Mouse (Mus musculus) cerebellum, adult 9-10 months (tissue): ENCODE results near the gene Grm8.
A peak's percentile ranks its signal among the peaks of the same experiment; 100 is the strongest.

Source experiments
- DNase-seq: peaks from one replicate; pipeline ENCODE4 v3.0.0; 2022

Grm8 gene

DNA sequence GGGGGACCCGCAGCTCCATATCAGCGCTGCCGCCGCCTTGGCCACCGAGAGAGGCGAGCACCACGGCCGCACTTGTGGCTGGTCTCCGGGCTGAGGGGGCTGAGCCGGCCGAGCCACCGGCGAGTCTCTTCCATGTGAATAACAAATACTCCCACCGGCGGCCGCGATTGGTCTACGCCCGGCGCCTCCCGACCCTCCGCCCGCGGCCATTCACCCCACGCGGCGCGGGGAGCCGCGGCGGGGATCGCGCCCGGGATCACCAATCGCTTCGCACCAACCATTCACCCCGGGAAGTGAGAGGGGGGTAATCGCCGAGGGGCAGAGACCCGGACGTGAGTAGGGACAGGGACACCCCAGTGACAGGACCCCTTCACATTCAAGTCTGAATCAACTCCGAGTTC, at the start of gene Grm8:
Gene Grm8 (minus strand): TSS at position 178 of the 401 bp plus-strand sequence.
- DNase-seq, result no peak

DNA sequence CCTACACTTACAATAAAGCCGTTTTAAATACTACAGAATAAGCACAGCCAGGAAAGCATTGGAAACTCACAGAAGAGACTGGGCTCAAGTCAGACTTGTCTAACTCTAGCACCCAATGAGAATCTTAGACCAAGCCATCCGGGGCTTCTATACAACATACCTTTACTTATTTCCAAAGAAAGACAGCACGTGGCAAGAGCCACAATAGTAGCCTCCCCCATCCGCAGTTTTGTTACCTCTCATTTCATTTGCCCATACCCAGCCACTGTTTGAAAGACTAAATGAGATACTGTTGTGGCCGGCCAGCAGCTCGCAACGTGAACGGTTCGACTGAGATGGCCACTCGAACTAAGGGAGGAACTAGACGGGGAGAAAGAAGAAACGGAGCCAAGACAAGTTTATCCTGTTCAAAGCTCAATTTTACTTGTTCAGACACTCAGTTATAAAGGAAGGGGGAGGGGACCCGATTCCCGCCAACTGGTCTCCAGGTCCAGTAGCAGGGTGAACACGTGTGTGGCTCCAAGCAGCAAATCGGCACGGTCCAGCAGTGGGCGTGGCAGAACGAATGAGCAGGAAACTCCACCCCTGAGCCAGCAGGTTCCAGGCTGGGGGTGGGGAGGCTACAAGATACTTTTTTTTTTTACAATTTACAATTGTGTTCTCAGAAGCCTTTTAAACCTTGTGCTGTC, 35.0 kb upstream of the Grm8 start:
- DNase-seq, result no peak

DNA sequence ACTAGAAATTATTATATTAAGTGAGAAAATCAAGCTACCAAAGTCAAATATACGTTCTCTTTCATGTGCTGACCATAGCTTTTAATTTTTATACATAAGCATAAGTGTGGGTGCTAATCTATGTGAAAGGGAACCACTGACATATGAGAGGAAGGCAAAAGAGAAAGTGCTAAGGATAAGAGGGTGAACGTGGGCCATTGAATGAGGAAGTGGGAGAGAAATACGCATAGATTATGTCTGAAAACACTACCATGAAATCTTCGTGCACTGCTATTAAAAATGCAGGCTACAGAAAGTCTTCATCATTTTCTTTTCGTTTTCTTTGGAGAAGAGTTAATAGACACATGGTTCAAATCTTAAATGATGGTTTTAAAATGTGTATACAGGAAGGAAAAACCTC, 25.4 kb upstream of the Grm8 start:
- DNase-seq, result no peak

DNA sequence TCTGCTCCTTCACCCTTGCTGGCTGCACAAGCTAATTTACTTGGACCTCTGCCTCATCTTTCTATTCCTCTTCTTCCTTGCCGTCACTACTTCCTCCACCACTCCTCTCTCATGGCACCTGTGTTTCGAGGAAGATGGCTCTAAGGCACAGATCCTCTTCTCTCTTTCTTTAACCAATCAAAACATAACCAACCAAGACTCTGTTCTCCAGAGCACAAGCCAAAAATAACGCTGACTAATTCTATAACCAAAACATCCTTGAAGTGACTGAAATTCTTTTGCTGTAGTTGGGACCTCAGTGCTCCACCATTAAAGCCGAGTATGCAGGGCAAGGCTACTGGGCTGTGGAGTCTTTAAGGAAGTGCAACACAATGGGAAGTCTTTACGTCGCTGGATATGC, 11.5 kb upstream of the Grm8 start:
- DNase-seq, result no peak

DNA sequence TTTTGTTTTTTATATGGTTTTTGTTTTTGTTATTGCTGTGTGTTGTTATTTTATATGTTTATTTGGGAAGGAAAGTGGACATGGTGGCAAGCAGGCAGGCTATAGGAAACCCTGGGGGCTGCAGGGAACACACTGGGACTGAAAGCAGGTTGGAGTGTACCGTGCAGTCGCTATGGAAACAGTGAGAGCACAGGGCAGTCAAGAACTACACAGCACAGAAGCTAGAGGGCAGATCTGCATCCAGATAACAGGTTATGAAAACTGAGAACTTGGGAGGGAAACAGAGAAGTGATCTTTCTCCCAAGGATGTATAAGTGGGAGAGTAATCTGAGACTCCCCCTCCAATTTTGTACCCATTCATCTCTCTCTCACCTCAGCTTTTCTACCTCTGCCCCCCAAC, 7.4 kb upstream of the Grm8 start:
- DNase-seq, result no peak

DNA sequence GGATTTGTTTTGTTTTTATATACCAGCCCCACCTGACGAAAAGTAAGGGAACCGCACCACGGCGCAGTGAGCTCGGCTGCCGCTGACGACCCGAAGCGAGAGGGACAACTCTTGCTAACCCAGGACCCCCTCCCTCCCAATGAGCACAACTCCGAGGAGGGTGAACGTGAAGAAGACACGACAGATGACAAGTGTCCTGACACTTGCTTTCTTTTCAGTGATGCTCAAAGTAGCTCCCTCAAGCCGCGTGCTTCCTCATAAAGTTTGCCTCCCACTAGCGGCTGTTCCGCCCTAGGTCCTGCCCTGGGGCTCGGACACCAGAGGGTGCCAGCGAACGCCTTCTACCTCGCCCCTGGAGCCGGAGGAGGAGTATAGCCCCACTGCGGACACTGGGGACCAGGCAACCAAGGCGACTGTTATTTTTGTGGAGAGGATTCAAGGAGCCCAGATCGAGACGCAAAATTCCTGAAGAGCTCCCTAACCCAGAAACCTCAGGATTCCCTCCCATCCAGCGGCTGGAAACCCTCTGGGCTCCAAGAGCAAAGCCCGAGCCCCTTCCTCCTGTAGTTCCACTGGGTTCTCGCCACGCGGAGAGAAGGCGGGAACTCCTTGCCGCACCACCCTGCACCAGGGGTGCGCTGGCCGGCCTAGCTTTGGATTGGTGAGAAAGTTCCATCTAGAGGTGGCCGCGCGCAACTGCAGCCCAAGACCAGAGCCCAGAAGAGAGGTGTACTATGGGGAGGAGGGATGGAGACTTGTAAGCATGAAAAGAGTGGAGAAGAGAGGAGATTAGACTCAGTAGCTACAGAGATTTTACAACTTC, 644 bp upstream of the Grm8 start:
- peak; percentile 76 for DNase-seq

DNA sequence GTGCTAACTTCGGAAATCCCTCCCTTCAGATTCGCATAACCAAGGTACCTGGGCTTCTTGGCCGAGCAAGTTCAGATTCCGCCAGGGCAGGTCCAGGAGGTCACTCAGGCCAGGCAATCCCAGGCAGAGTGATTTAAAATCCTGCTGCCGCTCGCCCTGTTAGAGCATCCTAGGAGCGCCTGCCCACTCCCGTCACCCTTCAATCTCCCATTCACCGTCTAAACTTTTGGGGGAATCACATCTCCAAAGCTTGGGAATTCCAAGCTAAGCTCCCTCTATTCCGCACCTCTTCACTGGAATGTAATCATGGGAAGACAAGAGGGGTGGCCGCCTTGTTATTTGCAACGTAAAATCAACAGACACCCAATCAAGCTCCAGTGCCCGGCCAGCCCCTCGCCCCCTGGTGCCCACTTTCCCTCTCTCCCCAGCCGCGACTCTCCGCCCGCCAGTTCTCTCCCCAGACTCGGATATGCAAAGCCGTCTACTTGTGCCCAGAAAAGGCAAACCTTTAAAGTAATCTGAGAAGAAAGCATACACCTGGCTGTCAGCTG, 652 bp downstream of the Grm8 start:
- no peak for DNase-seq

DNA sequence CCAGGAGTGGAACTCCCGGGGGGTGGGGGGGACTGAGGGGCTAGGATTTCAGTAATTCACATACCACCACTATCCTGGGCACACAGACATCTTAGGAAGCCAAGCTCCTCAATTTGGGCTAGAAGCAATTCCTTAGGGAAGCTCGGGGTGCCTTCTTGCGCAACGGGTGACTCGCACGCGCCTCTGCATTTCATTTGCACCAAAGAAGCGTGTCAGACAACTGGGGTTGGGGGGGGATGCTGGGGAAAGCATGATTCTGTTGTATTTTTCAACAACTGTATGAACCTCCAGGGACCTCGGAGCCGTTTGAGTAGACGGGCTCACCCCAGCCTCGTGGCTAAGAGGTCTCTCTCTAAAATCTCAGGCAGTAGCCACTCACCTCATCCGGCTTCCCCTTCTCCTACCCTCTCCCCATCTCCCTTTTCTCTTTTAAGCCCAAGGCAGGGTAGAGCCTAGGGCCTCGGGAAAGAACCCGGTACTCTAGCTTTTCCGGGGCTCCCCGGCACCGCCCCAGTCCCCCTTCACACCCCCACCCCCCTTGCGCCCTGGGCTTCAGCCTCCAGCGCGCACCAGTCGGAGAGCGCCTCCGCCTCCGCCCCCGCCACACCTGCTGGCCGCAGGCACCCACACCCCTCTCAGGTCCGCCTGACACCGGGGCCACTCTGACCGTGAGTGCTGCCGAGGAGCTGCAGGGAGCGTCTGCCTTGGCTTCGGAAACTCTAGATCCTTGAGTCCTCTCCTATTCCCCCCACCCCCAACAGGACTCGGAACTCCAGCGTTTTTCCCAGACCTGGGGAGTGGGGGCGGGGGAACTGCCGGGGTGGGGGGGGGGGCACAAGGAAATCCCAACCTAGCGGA, 1.5 kb downstream of the Grm8 start:
- no peak for DNase-seq

DNA sequence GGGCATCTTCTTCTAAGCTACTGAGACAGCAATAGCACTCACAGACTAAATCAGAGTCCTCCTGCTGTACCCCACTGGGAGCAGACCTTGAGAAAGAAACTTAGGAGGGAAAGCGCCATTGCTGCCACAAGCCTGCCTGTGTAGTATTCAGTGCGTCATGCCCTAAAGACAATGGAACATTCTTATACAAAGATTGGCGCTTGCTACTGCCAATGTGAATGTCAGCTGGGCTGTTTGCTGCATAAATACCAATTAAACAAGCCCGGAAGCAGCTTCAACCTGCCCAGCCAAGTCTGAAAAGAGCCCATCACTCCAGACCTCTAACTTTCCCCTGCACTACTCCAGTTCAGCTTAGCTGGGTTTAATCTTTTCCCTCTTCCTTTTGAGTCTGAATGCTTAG, 2.9 kb downstream of the Grm8 start:
- no peak for DNase-seq

DNA sequence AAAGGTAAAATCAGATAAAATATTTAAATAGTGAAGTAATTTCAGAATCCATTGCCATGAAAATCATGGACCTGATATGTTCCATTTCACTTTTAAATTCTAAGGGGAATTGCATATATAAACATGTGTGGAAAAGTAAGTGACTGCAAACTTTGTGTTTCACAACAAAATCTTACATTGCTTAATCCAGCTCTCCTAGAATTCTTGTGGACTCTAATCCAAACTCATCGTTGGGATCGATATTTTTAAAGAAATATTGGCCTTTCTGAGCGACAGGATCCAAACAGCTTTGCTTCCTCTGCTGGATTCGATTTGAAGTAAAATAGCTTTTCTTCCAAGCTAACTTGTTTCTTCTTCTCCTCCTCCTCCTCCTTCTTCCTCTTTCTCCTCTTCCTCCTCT, 6.1 kb downstream of the Grm8 start:
- no peak for DNase-seq

DNA sequence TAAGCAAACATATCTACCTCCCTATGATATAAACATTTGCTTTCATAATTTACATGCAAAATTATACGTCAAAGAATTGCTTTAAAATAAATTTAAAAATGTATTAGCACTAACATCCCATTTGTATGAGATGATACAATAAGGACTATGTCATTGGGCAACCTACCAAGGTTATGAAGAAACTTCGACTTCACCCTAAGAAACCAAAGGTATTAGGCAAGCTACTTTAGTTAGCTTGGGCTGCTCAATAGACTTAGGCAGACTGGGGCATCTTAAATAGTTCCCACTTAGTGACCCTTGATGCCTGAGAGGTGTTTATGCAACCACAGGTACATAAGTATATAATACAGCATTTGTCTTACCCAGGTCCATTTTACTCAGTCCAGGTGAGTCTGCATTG, 19.5 kb downstream of the Grm8 start:
- no peak for DNase-seq

DNA sequence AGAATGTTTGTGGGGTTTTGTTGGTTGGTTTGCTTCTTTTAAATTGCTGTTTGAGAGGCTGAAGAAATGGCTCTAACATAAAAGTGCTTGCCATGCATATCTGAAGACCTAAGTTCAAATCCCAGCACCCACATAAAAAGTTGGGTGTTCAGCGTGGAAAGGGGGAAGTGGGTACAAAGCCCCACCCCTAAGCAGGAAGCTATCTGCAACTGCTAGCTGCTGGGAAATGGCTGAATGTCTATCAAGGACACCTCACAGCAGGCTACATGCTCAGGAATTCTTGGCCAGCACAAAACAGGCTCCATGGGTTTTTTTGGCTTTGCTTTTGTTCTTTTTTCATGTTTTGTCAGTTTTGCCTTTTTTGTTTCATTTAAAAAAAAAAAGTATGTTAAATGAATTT, 20.1 kb downstream of the Grm8 start:
- no peak for DNase-seq

DNA sequence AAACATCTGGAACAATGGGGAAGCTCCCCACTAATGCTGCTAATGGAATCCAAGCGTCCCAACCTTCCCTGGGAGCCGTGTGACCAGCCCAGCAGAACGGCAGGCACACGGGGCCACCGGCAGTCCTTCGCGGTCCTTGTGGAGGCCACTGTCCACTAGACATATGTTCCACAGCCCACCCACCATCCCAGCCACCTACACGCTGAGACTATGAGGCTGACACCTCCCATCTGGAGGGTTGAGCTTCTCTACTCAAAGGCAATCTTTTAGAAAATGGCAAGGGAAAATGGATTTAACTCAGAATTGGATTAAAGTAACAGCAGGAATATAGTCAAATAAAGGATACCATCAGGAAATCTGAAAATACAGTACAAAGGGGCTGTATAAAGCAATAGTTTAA, 23.4 kb downstream of the Grm8 start:
- DNase-seq, result no peak

DNA sequence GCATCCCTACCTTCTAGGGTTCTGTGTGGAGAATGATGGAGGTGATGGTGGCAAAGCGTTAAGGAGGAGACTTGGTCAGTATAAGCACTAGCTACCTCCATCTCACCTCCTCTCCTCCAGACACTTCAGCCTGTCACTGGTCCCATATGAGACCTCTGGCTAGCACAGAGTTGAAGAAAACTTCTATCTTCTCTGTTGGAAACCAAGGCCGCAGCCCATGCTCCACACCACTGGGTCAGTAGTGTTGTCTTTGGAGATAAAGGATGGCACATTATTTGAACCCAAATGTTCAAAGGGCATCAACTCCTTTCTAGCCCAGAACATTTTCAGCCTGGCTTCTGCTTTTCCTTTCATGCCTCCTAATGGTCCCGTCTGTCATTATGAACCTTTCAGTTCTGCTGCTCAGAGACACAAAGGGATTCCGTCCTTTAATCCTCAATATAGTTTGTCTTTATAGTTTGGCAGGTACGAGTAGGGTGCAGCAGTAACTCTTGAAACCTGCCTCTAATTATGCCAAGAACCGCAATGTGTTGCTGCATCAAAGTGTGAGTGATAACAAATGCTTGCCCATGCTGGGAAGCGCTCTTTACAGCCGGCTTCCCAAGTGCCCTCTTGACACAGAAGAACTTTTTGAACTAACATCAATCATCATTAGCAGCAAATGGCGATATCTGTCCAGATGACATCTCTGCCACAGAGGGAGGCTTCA, 32.2 kb downstream of the Grm8 start:
- no peak for DNase-seq

DNA sequence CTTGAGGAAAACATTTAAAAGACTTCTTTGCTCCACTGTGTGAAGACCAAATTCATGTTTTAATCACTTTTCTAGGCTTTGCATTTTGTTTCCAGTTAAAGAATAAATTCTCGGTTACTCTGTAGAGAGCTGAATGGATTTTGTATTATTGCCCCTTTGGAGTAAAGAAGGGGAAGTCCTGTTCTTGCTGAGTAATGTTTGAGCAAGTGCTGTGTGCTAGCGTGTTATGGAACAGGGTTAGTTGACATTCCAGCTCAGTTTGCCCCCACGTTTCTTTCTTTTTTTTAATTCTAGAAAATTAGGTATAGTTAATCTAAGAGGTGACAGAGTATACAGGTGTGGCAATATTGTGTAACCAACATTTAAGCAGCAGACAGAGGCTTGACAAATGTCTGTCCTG, 35.0 kb downstream of the Grm8 start:
- no peak for DNase-seq

DNA sequence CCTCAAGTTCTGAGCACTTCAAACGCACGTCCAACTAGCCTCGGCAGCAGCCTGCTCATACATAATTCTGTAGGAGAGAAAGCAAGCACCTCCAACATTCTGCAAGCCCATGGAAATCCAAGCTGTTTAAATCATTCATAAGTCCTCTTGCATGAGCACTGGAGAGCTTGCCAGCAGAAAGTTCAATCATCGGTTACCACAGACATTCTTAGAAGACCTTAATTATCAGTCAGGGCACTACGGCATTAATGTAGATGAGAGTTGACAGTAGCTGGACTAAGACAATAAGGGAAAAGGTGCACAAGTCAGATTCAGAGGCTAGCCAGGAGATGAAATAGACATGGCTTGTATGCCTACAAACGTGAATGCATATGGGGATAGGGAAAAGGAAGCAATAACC, 42.5 kb downstream of the Grm8 start:
- DNase-seq, result no peak

DNA sequence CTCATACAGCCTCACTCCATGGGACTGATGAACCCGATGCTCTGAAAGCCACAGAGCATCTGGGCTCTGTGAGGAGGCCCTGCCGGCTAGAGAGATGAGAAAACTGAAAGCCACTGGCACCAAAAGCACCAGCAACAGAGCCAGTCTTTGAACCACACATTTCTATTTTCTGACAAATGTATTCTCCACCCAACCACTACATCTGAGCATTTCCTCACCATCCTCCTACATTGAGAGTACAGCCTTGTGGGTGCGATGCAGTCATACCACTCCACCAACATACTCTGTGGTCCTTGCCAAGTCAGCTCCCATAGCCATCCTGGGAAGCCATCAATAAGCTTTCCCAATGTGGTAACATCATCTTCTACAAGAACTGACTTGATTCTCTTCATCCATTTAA, 43.1 kb downstream of the Grm8 start:
- DNase-seq, result no peak

DNA sequence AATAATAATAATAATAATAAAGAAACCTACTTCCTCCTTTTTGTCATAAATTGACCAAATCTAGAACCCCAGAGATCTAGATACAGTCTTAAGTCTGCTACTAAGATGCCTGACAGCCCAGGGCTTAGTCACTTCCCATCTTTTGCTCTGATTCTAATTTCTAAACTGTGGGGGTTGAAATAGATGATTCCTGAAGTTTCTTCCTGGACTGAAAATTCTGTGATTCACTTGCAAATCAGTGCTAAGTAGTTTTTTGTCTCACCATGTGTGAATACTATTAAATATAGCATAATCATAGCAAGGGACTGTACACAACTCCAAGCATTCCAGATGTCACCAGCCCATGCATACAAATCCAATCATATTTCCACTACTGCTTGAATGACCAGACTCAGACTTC, 44.0 kb downstream of the Grm8 start:
- no peak for DNase-seq

DNA sequence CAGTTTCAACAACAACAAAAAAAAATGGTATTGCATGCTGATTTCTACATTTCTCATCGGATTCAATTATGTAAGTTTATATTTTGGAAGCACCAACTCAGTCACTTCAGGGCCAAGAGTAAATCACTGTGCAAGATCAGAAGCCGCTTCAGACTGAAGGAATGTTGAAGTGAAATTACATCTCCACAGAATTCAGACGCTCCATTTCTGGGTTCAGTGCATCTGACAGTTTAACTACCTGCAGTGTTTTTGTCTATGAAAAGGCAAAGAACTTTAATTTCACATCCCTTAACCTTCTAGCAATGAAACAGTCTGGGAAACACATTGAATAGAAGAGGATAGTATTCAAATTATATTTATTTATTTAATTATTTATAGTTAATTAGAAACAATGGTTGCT, 59.4 kb downstream of the Grm8 start:
- DNase-seq, result no peak

DNA sequence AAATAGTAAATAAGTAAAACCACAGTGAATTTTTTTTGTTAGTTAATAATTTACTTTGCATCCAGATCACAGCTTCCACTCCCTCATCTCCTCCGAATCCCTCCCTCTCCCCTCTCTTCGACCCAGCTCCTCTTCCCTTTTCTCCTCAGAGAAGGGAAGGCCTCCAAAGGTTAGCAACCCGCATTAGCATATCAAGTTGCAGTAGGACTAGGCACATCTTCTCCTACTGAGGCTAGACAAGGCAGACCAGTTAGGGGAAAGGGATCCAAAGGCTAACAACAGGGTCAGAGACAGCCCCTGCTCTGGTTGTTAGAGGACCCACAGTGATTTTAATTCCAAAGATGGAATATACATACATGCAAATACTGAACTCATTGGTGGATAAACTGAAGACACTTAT, 60.5 kb downstream of the Grm8 start:
- DNase-seq, result no peak

DNA sequence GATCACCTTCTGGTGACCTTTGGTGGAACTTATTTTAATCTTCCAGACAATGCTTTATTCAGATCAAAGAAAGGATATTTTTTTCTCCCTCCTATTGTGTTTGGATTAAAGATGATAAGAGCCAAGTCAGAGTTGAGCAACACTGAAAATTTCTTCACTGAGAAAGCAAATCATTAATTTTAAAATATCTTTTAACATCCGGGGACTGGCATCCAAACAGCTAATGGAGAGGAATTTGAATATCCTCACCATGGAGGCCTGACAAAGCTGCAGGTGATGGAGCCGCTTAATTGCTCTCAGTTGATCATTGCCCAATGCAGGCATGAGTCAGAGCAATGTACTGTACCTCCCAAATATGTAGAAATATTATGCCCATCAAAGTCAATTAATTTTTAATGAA, 83.0 kb downstream of the Grm8 start:
- no peak for DNase-seq

DNA sequence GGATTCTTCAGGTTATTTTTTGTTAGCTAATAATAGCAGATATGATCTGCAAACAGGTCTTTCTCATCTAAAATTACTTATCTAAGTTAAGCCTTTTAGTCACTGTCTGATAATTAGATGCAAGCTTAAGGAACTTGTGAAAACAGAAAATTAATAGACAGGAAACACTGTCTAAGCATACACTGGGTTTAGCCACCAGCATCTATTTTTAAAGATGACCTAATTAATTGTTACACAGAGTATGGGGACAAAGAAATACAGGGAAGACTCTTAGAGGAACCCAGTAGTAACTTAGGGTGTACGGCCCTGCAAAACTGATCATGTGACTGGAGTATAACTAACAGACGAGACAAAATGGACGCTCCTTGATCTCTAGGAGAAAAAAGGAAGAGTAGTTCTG, 92.6 kb downstream of the Grm8 start:
- no peak for DNase-seq

DNA sequence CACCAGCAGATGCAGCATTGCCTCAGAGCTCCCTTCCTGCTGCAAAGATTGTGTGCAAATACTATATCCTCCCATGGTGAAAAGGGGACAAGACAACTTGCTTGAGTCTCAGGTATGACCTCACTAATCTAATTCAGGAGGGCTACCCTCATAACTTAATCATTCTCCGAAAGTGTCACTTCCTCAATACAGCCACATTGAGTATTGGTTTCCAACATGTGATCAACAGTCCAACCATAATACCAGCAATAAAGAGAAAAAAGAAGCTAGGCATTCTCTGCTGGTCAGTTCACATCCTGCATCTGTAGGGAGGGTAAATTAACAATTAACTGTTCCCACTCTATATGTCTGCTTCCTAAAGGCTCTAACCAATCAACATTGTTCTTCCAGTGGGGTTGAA, 94.2 kb downstream of the Grm8 start:
- DNase-seq, result no peak
